Mouse (Mus musculus) retina, embryonic 14.5 days (tissue): ENCODE results near the gene Snrpf.

Experiments
- DNase-seq: peaks from one replicate; pipeline ENCODE4 v3.0.0-alpha.2; 2015; ENCODE audit warnings: low spot score

Gene Snrpf

DNA sequence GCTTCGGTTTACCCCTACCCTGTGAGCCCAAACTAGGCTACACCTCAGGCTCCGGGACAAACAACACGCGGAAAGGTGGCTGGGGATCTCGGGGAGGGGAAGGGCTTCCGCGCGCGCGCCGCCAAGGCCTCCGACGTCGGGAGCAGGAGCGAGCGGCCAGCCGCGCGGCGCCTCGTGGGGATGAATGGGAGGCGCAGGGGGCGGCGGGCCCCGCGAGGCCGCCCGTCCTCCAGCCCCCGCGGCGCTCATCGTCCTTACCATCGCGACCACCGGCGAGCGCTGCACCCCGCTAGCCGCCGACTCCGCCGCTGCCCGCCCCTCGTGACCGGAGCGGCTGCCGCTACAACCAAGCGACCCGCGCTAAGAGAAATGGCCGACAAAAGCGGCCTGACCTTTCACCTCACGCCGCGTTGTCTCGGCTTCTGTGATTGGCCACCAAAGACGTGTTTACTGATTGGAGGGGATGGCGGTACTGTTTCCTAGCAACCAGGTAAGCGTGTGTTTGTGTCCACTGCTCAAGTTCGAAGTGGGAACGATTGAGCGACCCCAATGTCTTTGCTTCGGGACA, at the start of gene Snrpf:
Gene Snrpf, minus strand, starts transcription at position 426 of the 568 bp plus-strand sequence.
- peak; percentile 98 for DNase-seq

DNA sequence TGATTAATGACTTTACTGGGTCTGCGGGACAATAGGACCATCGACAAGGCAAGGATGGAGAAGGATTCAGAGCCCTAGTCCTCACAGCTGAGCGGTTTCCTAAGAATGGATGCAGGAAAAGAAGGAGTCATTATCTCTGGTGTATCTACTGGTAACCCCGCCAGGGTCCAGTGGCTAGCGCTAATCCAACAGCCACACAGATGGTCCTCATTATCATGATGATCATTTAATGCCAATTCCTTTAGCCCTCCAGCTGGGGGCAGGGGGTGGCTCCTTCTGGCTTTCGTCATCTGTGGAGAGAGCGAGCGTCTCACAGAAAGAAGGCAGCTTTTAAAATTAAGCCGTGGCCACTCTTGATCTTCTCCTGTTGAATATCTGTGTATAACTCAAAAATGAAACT, 46.4 kb upstream of the Snrpf start:
- peak; percentile 62 for DNase-seq

DNA sequence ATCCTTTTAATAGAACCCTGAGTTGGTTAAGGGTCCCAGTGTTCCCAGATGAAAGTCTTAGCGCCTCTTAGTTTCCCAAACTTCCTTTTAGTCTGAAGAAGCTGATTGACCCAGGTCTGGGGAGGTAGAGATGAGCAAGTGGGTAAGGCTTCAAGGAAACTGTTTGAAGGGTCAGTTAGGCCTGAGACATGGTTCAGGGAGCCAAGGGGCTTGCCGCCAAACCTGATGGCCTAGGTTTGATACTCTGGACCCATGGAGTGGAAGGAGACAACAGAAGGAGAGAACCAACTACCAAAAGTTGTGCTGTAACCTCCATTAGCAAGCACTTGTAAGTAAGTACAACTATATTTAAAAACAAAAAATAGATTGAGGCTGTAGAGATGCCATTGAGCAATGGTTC, 44.5 kb upstream of the Snrpf start:
- peak; percentile 0 for DNase-seq

DNA sequence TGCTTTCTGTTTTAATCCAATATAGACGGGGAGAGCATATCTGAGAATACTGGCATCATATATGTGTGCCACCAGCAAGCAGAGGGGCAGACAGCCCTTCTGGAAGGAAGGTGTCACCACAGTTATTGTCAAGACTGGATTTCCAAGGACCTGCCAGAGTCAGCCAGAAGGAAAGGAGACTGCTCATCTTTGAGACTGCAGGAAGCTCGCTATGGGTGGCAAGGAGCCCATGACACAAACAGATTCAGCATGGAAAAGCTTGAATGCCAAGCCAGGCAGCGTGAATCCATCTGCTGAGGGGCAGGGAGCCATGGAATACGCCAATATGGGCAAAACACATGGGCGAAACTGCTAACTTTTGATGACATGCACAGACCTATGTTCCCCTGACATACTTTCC, 44.1 kb upstream of the Snrpf start:
- no peak for DNase-seq

DNA sequence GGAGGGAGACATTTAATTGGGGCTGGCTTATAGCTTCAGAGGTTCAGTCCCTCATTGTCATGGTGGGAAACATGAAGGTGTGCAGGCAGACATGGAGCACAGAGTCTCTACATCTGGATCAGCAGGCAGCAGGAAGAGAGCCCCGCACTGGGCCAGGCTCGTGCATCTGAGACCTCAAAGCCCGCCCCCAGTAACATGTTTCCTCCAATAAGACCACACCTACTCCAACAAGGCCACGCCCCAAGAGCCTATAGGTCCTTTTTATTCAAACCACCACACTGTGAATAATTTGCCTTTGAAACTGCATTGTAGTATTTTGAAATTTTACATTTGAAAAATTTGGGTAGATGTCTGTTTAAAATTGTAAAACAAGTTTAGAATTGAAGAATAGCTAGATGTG, 42.6 kb upstream of the Snrpf start:
- DNase-seq, result no peak

DNA sequence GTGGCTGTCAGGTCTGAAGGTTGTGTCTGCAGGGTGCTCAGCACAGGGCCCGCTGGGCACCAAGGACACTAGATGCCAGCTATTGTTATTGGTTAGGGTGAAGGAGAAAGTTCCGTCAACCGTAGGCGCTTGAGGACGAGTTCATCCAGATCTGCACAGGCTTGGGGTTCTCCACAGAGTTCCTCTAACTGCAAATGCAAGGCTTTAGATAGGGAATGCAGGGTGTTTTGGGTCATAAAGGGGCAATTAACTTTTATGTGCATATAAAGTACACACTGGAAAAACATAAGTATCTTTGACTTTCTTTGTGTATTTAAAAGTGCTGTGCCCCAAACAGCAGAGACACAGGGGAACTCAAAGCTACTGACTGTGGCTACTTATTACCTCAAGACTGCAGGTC, 40.8 kb upstream of the Snrpf start:
- no peak for DNase-seq

DNA sequence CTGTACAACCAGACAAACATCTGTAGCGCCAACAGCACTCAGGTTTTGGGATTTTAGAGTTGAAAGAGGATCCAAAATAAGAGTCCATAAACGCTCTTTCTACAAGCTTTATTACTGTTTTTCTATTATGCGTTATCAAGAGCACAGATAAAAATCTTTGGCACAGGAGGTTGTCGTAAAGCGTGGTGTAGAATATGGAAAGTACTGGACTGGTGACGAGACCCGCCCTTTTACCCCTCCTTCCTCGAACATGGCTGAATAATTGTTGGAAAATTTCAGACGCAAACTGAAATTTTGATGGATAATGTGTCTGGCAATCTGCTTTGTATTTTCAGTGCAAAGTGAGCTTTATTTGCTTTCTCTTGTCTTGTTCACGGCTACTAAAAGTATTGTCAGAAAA, 34.6 kb upstream of the Snrpf start:
- peak; percentile 0 for DNase-seq

DNA sequence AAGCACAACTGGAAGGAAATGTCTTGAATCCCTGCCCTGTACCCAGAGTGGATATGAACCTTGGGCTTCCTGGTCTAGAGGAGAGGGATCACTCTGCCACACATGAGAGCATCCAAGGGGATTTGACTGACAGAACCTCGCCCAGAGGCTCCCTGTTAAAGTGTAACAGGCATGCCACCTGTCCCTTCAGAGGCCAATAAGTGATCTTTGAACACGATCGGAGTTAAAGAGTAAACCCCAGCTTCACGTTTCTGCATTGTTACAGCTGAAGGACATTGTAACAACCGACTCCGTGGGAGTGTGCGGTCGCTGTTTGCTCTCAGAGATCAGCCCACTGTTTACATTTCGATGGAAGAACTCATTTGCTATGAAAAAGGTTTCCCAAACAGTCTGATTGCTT, 34.2 kb upstream of the Snrpf start:
- DNase-seq, result peak; percentile 0

DNA sequence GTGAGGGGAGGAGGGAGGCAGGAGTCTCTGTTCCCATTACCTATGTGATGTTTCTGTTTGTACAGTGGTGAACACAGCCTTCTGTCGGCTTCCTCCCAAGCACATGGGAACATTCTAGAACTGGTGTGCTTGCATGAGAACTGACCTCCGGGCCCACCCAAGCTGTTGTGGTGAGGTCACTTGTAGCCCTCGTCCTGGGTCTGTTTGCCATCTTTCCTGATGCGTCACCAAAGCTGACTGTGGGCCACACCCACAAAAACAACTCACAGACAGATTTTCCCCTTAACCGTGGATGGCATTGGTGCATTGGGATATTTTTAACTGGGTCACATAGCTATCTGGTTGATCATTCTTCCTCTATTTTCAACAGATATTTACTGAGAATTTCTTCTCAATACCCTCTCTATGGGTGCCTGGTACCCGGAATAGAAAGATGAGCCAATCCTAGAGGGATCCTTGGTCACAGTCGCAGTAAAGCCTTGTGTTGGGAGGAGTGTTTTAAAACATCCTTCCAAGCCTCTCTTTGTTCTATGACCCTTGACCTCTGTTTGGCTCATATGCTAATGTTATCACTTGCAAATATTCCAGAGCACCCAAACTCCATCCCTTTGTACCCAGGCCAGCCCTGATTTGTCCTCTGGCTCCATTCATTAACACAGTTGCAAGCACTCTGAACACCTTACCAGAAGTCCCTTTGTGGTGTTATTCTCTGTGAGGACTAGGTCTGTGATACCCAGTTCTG, 31.1 kb upstream of the Snrpf start:
- DNase-seq, result peak; percentile 0

DNA sequence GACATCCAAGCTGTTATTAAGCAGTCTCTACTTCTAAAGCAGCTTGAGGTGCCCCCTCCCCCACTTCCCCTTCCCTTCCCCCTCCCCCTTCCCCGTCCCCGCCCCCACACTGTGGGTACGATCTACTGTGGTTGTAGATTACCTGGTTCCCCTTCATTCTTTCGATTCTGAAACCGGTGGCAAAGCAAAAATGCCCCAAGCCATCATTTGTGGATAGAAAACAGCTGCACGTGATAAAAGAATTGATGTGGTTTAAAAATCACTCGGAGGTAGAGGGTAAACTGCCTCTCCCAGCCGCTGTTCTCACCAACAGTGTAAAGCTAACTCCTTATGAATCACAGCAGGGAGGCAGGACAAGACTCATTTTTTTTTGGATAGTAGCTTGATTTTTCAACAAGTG, 25.3 kb upstream of the Snrpf start:
- DNase-seq, result no peak

DNA sequence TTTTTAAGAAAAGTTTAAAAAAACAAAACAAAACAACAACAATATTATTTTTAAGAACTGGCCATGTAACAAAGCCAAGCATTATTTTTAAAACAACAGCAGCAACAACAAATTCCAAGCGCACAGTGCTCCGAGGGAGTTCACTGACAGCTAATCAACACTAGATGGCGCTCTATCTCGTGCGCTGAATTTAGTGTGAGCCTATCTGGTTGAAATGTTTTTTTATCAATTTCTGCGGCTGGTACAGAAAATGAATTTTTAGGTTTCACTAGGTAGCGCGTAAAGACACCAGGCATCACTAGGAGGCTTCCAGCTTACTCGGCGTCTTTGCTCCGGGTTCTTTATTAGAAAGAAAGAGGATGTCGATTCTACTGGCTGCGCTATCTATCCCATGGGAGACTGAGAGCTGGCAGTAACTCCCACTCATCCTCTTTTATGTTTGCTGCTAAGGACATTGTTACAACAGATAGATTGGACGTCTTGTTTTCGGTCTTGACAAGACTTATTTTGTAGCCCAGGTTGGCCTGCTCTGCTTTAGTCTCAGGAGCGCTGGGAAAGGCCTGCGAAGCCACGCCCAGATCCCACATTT, 22.0 kb upstream of the Snrpf start:
- DNase-seq, result no peak

DNA sequence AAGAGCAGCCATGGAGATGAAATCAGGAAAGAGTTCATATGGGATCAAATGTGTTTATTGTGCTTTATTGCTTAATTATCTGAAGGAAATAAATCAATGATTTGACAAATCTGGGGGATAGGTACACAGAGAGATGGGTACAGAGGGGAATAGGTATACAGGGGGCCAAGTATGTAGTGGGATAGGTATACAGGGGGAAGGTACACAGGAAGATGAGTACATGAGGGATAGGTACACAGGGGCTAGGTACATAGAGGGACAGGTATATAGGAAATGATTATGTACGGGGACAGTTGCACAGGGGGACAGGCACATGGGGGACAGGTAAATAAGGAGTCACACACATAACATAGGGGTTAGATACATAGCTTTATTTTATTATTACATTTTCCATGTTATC, 21.4 kb upstream of the Snrpf start:
- no peak for DNase-seq

DNA sequence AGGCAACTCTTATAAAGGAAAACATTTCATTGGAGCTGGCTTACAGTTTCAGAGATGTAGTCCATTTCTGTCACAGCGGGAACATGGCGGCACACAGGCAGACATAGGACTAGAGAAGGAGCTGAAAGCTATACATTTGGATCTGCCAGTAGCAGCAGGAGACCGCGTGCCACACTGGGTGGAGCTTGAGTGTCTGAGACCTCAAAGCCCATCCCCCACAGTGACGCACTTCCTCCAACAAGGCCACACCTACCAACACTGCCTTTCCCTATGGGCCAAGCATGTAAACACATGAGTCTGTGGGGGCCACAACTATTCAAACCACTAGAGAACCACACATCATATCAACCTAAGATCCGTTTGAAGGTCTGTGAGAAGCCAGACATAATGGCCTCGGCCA, 19.7 kb upstream of the Snrpf start:
- no peak for DNase-seq

DNA sequence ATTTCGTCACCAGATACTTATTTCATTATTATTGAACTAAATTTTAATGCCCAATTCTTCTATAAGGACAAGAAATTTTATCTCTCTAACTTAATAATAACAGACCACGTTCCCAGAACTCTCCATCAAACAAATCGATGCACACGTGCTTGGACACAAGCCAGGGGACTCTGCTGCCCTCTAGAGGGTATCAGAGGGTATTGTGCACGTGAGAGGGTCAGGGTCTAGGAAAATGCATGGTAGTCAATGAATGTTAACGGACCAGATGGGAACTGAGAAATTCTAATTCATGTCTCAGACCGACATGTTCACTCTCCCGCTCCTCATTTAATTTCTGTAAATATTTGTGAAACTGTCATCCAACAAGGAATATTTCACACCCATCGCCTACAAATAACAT, 18.5 kb upstream of the Snrpf start:
- DNase-seq, result peak; percentile 59

DNA sequence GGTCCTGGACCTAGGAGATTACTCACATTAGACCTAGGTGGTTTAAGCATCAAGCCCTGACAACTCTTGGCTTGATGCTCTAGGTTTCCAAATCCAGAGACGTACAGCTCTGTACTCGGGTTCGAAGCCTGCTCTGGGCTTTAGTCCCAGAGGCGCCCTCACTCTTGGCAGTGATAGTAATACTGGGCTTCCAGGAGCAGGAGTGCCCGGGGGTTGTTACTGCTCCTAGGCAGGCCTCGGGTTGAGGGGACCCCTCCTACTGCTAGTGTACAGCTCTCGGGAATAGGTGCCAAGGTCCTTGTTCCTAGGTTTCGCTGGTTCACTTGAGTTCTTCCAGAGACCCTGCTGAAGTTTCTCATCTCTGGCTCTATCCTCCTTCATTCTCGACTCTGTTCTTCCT, 16.8 kb upstream of the Snrpf start:
- peak; percentile 0 for DNase-seq

DNA sequence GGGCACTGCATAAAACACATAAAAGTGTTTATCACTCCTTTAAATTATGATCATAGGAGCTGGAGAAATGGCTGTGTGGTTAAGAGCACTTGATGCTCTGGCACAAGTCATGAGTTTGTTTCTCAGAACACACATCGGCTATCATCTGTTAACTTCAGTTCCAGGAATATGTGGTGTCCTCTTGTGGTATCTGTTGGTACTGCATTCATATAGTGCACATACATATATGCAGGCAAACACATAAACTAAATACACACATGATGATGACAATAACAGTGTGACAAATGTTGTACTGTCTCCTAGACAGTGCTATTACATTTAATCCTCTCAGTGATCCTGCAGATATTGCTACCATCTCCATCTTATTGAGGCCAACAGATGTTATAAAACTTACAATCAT, 13.8 kb upstream of the Snrpf start:
- DNase-seq, result peak; percentile 7

DNA sequence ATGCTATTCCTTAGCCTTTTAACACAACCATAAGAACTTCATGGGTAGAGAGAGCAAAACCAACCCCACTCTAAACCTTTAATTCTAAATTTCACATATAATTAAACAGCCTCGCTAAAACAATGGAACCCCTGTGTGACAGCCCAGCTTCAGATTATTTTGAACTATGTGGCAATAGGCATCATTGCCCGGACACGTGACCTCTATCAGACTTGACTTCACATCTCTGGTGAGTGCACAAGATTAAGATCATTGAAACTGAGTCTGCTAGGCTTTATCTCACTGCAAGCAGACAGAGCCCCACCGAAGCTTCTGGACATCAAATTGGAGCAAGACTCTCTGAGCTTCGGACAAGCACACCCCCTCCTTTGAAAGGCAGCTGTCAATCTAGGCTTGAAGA, 12.8 kb upstream of the Snrpf start:
- no peak for DNase-seq

DNA sequence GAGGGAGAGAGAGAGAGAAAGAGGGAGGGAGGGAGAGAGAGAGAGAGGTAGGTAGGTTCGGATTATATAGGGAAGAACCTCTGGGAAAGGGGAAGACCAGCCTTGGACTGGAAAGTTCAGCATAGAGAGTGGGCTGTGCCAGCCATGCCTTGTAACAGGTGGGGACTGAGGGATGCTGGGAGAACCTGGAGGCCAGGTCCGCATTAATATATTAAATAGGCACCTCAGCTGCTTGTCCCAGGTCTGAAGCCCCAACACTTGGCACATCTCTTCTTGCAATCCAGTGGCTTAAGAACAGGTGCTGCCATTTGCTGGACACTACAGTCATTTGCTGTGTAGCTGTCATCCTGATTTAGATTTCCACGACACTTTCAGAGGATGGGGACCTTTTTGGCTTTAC, 7.1 kb upstream of the Snrpf start:
- no peak for DNase-seq

DNA sequence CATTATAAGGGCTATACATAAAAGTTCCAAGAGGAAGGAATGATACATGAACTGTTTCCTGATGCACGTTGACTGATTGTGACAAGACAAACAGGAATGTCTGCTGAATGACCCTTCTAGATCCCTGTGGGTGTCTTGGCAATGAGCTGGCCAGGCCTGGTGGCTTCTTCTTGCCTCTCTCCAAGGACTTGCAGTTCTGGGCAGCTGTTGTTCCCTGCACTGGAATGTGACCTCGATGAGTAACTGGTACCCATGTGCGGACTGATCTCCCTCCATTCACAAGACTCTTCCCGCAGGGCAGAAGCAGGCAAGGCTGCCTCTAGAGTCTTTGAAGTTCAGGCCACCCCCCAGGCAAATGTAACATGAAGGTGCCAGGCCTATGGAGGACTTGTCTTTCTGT, 6.3 kb upstream of the Snrpf start:
- DNase-seq, result no peak

DNA sequence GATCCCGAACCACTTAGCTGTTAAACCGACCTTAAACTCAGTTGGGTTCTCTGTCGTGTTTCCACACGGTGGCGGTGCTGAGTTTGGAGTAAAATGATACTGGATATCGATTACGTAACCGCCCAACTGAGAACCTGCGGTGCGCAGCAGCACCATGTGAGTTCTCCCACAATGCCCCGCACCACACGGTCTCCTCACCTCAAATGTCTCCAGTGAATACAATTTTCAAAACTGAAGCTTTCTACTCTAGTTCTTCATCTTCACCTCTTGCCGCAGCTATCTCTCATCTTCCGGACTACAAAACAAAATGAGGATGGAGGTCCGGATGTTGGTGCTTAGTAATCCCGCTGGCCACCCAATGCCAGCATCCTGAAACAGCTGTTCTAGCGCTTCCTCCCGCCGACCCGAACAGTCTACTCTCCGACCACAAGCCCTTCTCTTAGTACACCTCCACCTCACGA, 4.5 kb upstream of the Snrpf start:
- peak; percentile 80 for DNase-seq

DNA sequence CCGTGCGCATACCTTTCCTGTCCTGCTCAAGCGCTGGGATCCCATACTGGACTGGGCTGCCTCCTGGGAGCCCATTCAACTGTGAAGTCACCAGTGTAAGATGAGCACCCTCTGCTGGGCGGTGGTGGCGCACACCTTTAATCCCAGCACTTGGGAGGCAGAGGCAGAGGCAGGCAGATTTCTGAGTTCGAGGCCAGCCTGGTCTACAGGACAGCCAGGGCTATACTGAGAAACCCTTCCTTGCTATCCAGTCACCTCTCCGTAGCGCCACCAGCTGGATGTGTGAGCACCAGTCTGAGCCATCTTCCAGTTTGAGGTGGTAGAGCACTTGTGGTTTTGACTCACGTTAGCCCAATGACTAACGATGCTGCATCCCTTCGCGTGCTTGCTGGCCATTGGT, 3.0 kb upstream of the Snrpf start:
- DNase-seq, result no peak

DNA sequence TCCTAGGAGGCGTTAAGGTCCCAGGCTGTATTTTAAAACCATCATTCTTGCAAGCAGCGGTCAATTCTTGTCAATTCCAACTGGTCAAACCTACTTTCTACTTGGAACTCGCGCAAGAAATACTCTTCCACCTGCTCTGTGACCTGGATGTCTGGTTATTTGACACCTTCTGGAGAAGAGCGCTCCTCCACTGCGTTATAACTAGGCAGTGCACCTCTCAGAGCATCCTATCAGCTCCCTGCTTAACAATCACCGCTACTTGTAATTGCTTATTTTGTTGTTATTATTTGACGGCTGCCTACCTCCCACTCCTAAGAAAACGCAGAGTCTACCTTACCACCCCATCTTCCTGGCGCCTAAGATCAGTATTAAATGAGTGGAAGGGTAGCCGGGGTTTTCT, 710 bp downstream of the Snrpf start:
- DNase-seq, result no peak

DNA sequence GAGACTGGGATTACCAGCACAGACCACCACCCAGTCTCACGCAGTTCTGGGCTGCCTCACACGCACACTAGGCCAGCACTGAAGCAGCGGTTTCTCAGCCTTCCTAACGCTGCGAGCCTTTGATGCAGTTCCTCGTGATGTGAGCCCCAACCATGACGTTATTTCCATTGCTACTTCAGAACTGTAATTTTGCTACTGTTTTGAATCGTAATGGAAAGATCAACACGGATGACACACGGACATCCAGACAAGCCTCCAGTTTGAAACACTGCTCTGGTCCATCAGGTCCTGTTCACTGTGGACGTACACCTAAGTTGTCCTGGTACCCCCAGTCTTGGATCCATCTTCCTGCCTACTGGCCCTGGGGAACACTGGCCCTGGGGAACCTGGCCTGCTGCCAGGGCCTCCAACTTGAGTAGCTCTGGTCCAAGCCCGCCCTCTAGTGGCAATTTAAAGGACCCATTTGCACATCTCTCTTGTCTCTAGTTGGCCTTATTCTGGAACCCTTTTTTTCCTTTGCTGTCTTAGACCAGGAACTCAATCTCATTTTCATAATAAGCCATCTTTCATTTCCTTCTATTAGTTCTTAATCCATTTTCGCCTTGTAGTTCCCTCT, 12.1 kb downstream of the Snrpf start:
- peak; percentile 91 for DNase-seq
